Mouse (Mus musculus) spleen, adult 18-20 months (tissue): Measurements from ENCODE around the gene Apol7e.
"Not testable (repeated sequence)": the region's sequence is repeated elsewhere in the genome, so short reads cannot be mapped to it uniquely, and the experiment has no call there.

Source experiments
- DNase-seq, 2 experiments: peaks; one replicate each; pipeline ENCODE4 v3.0.0; 2022; ENCODE audit warnings: mixed read lengths in 2 of 2

Apol7e gene

GRCm38 (mm10) chr15:77698656-77699055, at the start of gene Apol7e:
TSS of gene Apol7e (plus strand) at chr15:77698857.
- not testable (repeated sequence) for DNase-seq

GRCm38 (mm10) chr15:77651143-77651542, 47.5 kb upstream of the Apol7e start:
- DNase-seq = not testable (repeated sequence)

- DNase-seq = not testable (repeated sequence)
These were observed 38.9 kb upstream of the Apol7e start for GRCm38 (mm10) chr15:77659773-77660172.

- not testable (repeated sequence) for DNase-seq
These were observed 36.8 kb upstream of the Apol7e start for GRCm38 (mm10) chr15:77661841-77662240.

GRCm38 (mm10) chr15:77674081-77674480, 24.6 kb upstream of the Apol7e start:
- not testable (repeated sequence) for DNase-seq

GRCm38 (mm10) chr15:77683944-77684343, 14.7 kb upstream of the Apol7e start:
- DNase-seq = peak in 1 of 2 experiments; percentile 38

GRCm38 (mm10) chr15:77691532-77692311, 6.9 kb upstream of the Apol7e start:
- not testable (repeated sequence) for DNase-seq

GRCm38 (mm10) chr15:77694687-77695295, 3.9 kb upstream of the Apol7e start:
- peak; percentile 6 to 19 for DNase-seq

GRCm38 (mm10) chr15:77705306-77705705, 6.6 kb downstream of the Apol7e start:
- DNase-seq = not testable (repeated sequence)

- not testable (repeated sequence) for DNase-seq
These were observed 10.3 kb downstream of the Apol7e start for GRCm38 (mm10) chr15:77708936-77709335.

- not testable (repeated sequence) for DNase-seq
These were observed 19.6 kb downstream of the Apol7e start for GRCm38 (mm10) chr15:77718240-77718639.

- DNase-seq = not testable (repeated sequence)
These were observed 22.9 kb downstream of the Apol7e start for GRCm38 (mm10) chr15:77721509-77721908.

- not testable (repeated sequence) for DNase-seq
These were observed 25.7 kb downstream of the Apol7e start for GRCm38 (mm10) chr15:77724208-77724911.

GRCm38 (mm10) chr15:77725393-77726020, 26.9 kb downstream of the Apol7e start:
- DNase-seq = not testable (repeated sequence)

GRCm38 (mm10) chr15:77727139-77727538, 28.5 kb downstream of the Apol7e start:
- DNase-seq = not testable (repeated sequence)

- not testable (repeated sequence) for DNase-seq
These were observed 29.1 kb downstream of the Apol7e start for GRCm38 (mm10) chr15:77727745-77728144.

GRCm38 (mm10) chr15:77728739-77729138, 30.1 kb downstream of the Apol7e start, which contains the start of gene Apol9b:
TSS of gene Apol9b (plus strand) at chr15:77729039.
- not testable (repeated sequence) for DNase-seq

- no peak for DNase-seq
These were observed 32.9 kb downstream of the Apol7e start for GRCm38 (mm10) chr15:77731605-77732004.

- not testable (repeated sequence) for DNase-seq
These were observed 34.2 kb downstream of the Apol7e start for GRCm38 (mm10) chr15:77732851-77733250.

- DNase-seq = not testable (repeated sequence)
These were observed 34.7 kb downstream of the Apol7e start for GRCm38 (mm10) chr15:77733380-77733779.

GRCm38 (mm10) chr15:77733903-77734302, 35.2 kb downstream of the Apol7e start:
- not testable (repeated sequence) for DNase-seq

- DNase-seq = no peak
These were observed 42.0 kb downstream of the Apol7e start for GRCm38 (mm10) chr15:77740511-77741297.
